Mouse (Mus musculus) heart, postnatal 36 days (tissue): Measurements from ENCODE around the gene Efcab6. TPM values are rescaled to one million over a fixed set of nuclear protein-coding genes. Genes with fewer than 3 reads are reported as not detected.

Experiments used
- DNase-seq, 2 experiments: peaks; one replicate each; pipeline ENCODE4 v3.0.0; 2021 to 2022
- intact Hi-C: fragments of 180-260 bp; cut with DNase I; formaldehyde crosslinking; loops from one replicate; pipeline ENCODE4 v1.15.1; 2025
- total RNA-seq, 2 experiments: library from RNA; stranded (reverse); gene quantifications; 2 replicates each; pipeline ENCODE4 v1.2.3; 2021

Gene Efcab6
- total RNA-seq, 2 experiments from 2014 or later: not detected

- DNase-seq: no peak
- intact Hi-C loops: no loop called here
Measured at GRCm38 (mm10) chr15:83988087-83988486, 77.1 kb downstream of the Efcab6 start.

DNA sequence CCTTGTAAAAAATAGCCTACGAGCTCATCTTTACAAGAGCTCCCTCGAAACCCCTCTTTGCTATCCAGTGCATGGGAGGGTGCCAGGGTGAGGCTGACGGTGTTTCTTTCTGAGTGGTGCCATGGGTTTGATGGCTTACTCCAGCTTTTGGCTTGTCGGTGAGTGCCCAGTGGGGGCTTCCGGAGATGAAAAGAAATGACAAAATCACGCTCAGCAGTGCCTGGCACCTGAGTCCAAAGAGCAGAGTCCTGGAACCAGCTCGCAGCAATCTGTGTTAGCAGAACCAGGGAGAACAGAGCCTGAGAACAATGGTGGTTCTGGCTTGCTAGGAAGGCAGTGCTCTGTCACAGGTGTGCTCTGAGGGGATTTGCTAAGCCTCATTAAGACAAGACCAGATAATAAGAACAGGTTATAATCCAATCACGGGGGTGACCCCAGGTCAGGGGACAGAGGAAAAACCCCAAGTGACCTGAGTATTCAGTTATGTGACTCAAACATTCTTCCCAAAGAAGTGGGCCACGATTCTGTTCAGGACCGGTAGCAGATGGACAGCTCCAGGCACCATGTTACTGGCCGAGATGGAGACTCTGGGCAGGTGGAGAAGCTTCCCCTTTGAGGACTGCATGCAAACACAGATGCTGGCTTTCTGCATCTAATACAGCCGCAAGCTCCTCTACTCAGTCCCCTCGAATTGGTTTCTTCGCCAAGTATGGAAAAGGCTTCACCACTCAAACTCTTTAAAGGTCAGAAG lies 82.8 kb downstream of the Efcab6 start:
- no peak for DNase-seq
- intact Hi-C loops: no loop called here

- intact Hi-C loops: no loop called here
- DNase-seq: no peak
Measured at GRCm38 (mm10) chr15:83978865-83979264, 86.3 kb downstream of the Efcab6 start.

GRCm38 (mm10) chr15:83977108-83977507 lies 88.1 kb downstream of the Efcab6 start:
- no peak for DNase-seq
- intact Hi-C loops: no loop called here

GRCm38 (mm10) chr15:83972206-83972605 lies 93.0 kb downstream of the Efcab6 start:
- intact Hi-C loops: no loop called here

DNA sequence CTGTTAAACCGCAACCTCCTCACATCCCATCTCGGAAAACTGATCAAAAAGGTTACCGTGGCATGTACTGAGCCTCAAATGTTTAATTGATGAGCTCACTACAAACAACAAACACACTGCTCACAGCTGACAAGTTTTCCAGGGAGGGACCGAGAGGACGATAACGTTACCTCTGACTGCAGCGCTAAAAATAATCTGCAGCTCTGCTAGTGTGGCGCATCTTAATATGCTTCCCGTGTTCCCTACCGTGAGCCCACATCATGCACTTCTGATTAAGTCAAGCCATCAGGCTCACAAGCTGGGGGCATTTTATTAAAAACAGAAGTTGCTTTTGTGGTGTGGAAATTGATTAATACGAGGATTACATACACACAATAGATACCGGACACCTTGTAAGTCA lies 97.4 kb downstream of the Efcab6 start:
- intact Hi-C loops: no loop called here

More at GRCm38 (mm10) chr15:83972206-83972605, 93.0 kb downstream of the Efcab6 start:
- no peak for DNase-seq

DNA sequence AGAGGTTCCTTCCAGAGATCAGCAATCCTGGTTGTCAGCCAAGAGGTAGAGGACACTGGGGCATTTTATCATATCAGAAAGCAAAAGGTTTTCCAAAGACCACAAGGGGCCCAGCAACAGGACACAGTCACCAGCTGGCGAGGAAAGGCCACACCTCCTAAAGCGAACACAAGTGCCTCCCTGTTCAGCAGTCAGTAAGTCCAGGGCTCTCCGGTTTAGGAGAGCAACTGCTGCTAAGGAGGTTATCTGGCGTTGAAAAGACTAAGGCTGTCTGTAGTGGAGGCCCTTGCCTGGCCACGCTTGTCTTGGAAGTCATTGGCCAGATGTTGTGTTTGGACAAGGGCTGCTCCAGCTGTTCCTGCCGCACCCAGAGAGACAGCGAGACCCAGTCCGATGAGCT lies 100.1 kb downstream of the Efcab6 start:
- DNase-seq: peak in 1 of 2 experiments; percentile 5
- intact Hi-C loops: no loop called here

More for the DNA sequence above, 97.4 kb downstream of the Efcab6 start:
- no peak for DNase-seq

GRCm38 (mm10) chr15:83958376-83958775 lies 106.8 kb downstream of the Efcab6 start:
- intact Hi-C loops: loop anchor here (5.0 kb wide), 1 partner anchor 94 kb away; no protein-coding TSS in a partner anchor
- no peak for DNase-seq

DNA sequence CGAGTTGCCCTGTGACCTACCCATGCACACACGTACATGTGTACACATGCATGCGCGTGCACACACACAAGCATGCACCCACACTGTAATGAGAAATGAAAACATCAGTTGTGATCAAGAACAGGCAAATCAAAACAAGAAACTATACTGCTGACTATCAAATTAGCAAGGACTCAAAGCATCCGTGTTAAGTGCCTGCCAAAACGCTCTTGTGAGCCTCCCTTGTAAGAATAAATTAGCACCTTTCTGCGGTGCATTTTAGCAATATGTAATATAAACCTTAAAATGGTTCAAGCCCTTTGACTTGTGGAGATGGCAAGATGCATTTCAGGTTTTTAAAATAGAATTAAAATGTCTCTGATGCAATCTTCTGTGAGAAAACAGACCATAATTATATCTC lies 108.2 kb downstream of the Efcab6 start:
- intact Hi-C loops: loop anchor here (5.0 kb wide), 1 partner anchor 95 kb away; no protein-coding TSS in a partner anchor
- no peak for DNase-seq

DNA sequence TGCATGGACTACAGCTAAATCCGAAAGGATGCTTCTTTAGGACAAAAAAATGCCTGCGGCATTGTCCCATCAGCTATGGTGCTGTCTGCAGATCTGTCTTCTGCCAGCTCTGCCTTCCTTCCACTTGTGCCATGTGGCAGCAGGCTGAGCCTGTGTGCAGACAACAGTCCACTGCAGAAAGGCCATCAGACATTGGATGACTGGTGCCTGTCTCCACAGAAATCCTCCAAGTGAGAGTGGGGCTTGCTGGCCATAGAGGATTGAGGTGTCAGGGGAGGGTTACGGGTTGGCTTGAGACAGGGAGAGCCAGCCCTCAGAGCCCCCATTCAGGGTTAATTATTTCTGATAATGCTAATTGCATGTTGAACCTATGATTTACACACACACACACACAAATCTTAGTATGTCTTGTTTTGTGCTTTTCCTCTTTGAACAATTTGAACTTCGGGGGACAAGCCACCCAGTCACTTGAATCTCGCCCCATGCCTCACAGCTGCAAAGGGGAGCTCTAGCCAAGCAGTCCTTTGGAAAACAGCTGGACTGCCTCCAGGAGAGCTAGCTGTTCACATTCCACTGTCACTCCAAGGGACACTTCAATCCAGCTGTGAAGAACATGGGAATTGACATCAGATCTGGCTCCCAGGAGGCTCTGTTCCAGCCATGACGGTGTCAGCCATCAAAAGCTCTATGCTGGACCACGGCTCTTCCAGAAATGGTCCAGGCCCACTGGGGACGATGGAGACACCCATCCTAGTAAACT lies 109.1 kb downstream of the Efcab6 start:
- intact Hi-C loops: loop anchor here (5.0 kb wide), 1 partner anchor 96 kb away; no protein-coding TSS in a partner anchor
- DNase-seq: peak; percentile 31 to 33

DNA sequence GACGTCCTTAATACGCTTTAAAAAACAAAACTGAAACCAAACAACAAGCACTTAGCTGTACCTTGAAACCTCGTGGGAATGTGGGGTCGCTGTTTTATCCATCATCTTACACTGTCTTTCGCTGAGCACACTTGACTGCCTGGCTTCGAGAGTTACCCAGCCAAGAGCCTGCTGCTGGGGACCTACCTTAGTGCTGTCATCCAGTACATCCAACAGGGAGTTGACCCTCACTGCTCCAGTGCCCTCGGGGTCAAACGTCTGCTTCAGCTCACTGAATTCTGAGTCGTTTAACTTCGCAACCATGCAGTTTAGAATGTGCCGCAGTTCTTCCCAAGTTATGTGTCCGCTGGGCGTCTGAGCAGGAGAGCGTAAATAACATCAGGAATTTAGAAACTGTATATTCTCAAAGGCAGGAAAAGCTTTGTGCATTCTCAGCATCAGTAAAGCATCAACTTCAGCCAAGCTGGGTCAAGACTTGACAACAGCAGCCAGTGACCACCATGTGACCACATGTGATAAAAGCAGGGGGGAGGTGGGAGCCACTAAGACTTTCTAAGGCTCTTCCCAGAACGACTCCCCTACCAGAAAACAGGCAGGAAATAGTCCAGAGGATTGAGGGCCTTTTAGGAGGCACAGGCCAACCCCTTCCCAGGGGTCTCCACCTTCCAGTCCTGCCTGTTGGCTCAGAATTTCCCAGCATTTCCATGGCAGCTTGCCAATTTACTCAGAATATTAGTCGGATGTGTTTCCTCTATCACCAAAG lies 115.3 kb downstream of the Efcab6 start:
- no peak for DNase-seq
- intact Hi-C loops: no loop called here

- DNase-seq: no peak
- intact Hi-C loops: no loop called here
Measured at GRCm38 (mm10) chr15:83939703-83940102, 125.5 kb downstream of the Efcab6 start.

GRCm38 (mm10) chr15:83938466-83938865 lies 126.7 kb downstream of the Efcab6 start:
- intact Hi-C loops: no loop called here
- DNase-seq: no peak

GRCm38 (mm10) chr15:83936506-83936905 lies 128.7 kb downstream of the Efcab6 start:
- intact Hi-C loops: no loop called here
- no peak for DNase-seq

DNA sequence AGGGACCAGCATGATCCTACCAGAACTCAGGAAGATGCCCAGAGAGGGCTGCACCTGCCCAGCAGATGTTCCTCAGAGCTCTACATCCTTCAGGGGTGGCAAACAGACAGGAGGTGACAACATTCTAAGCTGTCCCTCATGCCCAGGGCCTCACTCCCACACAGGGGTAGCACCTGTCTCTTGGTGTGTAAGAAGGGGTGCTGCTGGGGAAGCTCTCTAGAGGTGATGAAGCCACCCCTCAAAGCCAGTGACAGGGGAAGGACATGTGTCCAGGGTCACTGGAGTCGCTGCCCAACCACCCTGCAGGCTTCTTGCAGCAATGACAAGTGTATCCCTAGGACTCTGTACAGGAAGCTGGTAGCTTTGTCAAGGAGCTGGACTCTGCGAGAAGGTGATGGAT lies 130.4 kb downstream of the Efcab6 start:
- intact Hi-C loops: no loop called here
- DNase-seq: no peak

DNA sequence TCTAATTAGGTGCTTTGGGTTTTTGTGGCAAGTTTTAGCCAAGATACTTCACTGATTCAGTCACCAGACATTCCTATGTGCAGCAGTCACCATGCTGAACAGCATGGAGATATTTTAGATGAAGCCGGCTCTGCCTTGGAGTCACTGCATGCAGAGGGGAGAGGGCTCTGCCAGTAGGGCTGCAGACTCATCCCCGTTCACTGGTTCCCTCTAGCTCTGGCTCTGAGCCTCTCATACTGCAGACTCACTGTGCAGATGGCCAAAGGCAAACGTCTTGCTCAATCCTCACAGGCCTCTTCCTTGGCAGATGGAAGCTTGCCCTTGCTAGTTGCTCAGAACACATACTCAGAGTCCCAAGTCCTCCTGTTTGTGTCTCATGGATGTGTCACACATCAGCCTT lies 139.8 kb downstream of the Efcab6 start:
- no peak for DNase-seq
- intact Hi-C loops: no loop called here

DNA sequence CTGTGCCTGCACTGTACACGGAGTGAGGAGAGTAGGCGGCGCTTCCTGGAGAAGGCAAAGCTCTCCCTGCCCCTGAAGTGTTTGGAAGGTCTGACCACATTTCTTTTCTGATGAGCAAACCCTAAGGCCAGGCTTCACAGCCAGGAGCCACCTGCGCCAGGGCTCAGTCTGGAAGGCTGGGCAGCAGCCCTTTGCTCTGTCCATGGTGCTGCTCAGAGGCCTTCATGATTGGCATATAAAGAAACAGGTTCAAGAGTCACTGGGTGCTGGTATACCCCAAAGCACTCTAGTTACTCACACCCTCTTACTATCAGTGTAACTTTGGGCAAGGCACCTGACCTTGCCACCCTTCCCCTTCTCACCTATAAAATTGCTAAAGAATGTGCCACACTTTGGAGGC lies 140.5 kb downstream of the Efcab6 start:
- peak; percentile 13 to 19 for DNase-seq
- intact Hi-C loops: no loop called here

DNA sequence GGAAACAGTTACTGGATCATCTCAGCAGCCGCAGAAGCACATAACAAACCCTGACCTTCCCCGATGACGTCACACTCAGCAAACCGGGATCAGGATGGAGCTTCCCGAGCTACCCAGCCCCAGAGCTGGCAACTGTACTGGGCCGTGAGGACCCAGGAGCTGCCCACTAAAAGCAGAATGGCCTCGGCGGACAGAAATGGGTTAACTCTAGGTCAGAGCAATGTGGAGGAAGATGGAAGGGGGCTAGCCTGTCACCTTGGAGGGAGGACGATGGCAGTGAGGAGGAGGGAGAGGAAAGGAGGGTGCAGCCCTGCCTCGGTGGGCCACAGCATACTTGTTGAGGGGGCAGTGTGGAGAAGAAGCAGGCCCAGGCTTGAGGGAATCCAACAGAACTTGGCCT lies 149.8 kb downstream of the Efcab6 start:
- DNase-seq: no peak
- intact Hi-C loops: no loop called here

GRCm38 (mm10) chr15:83913028-83913714 lies 152.0 kb downstream of the Efcab6 start:
- no peak for DNase-seq
- intact Hi-C loops: no loop called here

GRCm38 (mm10) chr15:83906472-83906871 lies 158.7 kb downstream of the Efcab6 start:
- intact Hi-C loops: no loop called here
- no peak for DNase-seq
